In the genomic region with DNA sequence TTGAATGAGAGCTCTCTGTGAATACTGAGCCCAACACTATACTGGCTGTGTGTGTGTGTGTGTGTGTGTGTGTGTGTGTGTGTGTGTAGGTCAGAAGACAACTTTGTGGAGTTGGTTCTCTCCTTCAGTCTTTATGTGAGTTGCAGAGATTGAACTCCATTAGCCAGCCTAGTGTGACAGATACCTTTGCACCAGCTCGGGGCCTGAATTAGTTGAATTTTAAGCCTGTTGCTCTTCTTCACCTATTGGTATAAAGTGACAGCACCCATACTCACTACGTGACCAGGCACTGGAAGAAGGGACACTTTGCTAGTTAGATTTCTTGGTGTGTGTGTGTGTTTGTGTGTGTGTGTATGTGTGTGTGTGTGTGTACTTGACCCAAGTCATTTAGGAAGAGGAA, we compare ENCODE assay signal across 31 mouse cellular contexts. TPM values are rescaled to one million over a fixed set of nuclear protein-coding genes. Genes with fewer than 3 reads are reported as not detected.
"Had no signal": no experiment of that assay in that cellular context is flagged by ENCODE, and none has a peak within 500 bp of the region (broad histone marks: within the 10 kb centered on the region; RNA-seq: fewer than 3 reads in every experiment).

No protein-coding gene starts in this region.

- H3K27ac ChIP-seq: heart, adult 2 months; heart, embryonic 10.5 days; heart, embryonic 13.5 days; heart, embryonic 15.5 days; hindbrain, embryonic 10.5 days; hindbrain, embryonic 12.5 days; hindbrain, embryonic 13.5 days; hindbrain, embryonic 14.5 days; hindbrain, embryonic 15.5 days; hindbrain, postnatal 0 days; kidney, embryonic 15.5 days; kidney, postnatal 0 days; layer of hippocampus, adult 2 months; left cerebral cortex, adult 2 months had no signal

- H3K9ac ChIP-seq: heart, embryonic 12.5 days; heart, embryonic 13.5 days; heart, embryonic 15.5 days; hindbrain, embryonic 12.5 days; hindbrain, embryonic 13.5 days; hindbrain, embryonic 14.5 days; hindbrain, embryonic 15.5 days; kidney, embryonic 15.5 days had no signal

- ATAC-seq: hindbrain, embryonic 16.5 days; hindbrain, postnatal 0 days; inflammation-experienced regulatory T-cells, adult 6 months; intestine, postnatal 0 days had no signal

- H3K4me2 ChIP-seq: heart, embryonic 11.5 days; heart, embryonic 12.5 days; heart, embryonic 13.5 days; heart, embryonic 15.5 days; hindbrain, embryonic 12.5 days; hindbrain, embryonic 13.5 days; hindbrain, embryonic 14.5 days; hindbrain, embryonic 15.5 days; kidney, embryonic 15.5 days had no signal

- H3K4me1 ChIP-seq: heart, embryonic 10.5 days; heart, embryonic 12.5 days; heart, embryonic 13.5 days; heart, embryonic 15.5 days; hindbrain, embryonic 10.5 days; hindbrain, embryonic 12.5 days; hindbrain, embryonic 13.5 days; hindbrain, embryonic 15.5 days; kidney, embryonic 15.5 days had no signal

- DNase-seq: heart, postnatal 10 days; heart, postnatal 36 days; heart, postnatal 4 days; kidney, adult 11 months; kidney, adult 18-20 months; kidney, adult 8-10 months; kidney, postnatal 14 days; kidney, postnatal 36 days; kidney, postnatal 4 days; layer of hippocampus, adult 9-11 months; layer of hippocampus, postnatal 36 days had no signal

- H3K27me3 ChIP-seq: heart, embryonic 12.5 days; heart, embryonic 13.5 days; heart, embryonic 15.5 days; hindbrain, embryonic 12.5 days; hindbrain, embryonic 13.5 days; hindbrain, embryonic 15.5 days; kidney, embryonic 15.5 days had no signal

- H3K4me3 ChIP-seq: heart, adult 2 months; heart, embryonic 10.5 days; heart, embryonic 12.5 days; heart, embryonic 13.5 days; heart, embryonic 15.5 days; hindbrain, embryonic 10.5 days; hindbrain, embryonic 12.5 days; hindbrain, embryonic 13.5 days; hindbrain, embryonic 15.5 days; kidney, embryonic 15.5 days; layer of hippocampus, adult 2 months; left cerebral cortex, adult 2 months had no signal

- H3K9me3 ChIP-seq: heart, embryonic 12.5 days; heart, embryonic 15.5 days; hindbrain, embryonic 12.5 days; hindbrain, embryonic 13.5 days; hindbrain, embryonic 15.5 days had no signal

- H3K36me3 ChIP-seq: heart, embryonic 10.5 days; heart, embryonic 12.5 days; heart, embryonic 13.5 days; heart, embryonic 15.5 days; hindbrain, embryonic 10.5 days; hindbrain, embryonic 12.5 days; hindbrain, embryonic 13.5 days; hindbrain, embryonic 15.5 days; kidney, embryonic 15.5 days had no signal

RNA-seq across cellular contexts. Expression of gene Tnfsf10, which starts 56.4 kb away (rescaled TPM):
- polyA plus RNA-seq: heart, embryonic 10.5 days; heart, embryonic 11.5 days; heart, embryonic 12.5 days; hindbrain, embryonic 11.5 days; hindbrain, embryonic 12.5 days had no signal
